Mouse (Mus musculus) MEL (cell line): ENCODE measurements around the gene B9d1. TPM values are rescaled to one million over a fixed set of nuclear protein-coding genes. Genes with fewer than 3 reads are reported as not detected.

Source experiments
- DNase-seq: peaks from one replicate; pipeline ENCODE4 v3.0.0; 2011; ENCODE audit warnings: low read depth, low spot score
- H3K27ac ChIP-seq: 2 replicates; pipeline ENCODE4 v1.5.1; 2012; ENCODE audit warnings: low read depth, mild to moderate bottlenecking, control low read depth, low read length, moderate library complexity; ENCODE audit not compliant: control insufficient read depth
- H3K27me3 ChIP-seq, 2 experiments: fragments of 150-350 bp in 1 of 2; sonication (generic) in 1 of 2; 2 replicates each; pipeline ENCODE4 v1.6.1; 2012; ENCODE audit warnings: low read length in 2 of 2, mild to moderate bottlenecking in 2 of 2, improper control_type of control experiment in 1 of 2, moderate library complexity in 1 of 2; ENCODE audit not compliant: insufficient read depth in 2 of 2, control insufficient read depth in 1 of 2
- H3K36me3 ChIP-seq, 2 experiments: 2 replicates each; pipeline ENCODE4 v1.6.1; 2012 to 2014; ENCODE audit warnings: low read length in 2 of 2, improper control_type of control experiment in 1 of 2, inconsistent platforms in 1 of 2, mild to moderate bottlenecking in 1 of 2; ENCODE audit not compliant: insufficient read depth in 2 of 2, control insufficient read depth in 1 of 2
- H3K4me1 ChIP-seq, 2 experiments: fragments of 150-350 bp in 1 of 2; sonication (generic) in 1 of 2; 2 replicates each; pipeline ENCODE4 v1.6.1; 2012; ENCODE audit warnings: low read length in 2 of 2, improper control_type of control experiment in 1 of 2, mild to moderate bottlenecking in 1 of 2; ENCODE audit not compliant: insufficient read depth in 2 of 2, control insufficient read depth in 1 of 2
- H3K4me3 ChIP-seq, 2 experiments: fragments of 150-350 bp in 1 of 2; sonication (generic) in 1 of 2; 2 replicates each; pipeline ENCODE4 v1.5.1; 2012; ENCODE audit warnings: low read depth in 2 of 2, low read length in 2 of 2, mild to moderate bottlenecking in 2 of 2, moderate library complexity in 2 of 2, control low read depth in 1 of 2, improper control_type of control experiment in 1 of 2; ENCODE audit not compliant: control insufficient read depth in 1 of 2, insufficient read depth in 1 of 2
- H3K79me2 ChIP-seq: 2 replicates; pipeline ENCODE4 v1.6.1; 2012; ENCODE audit warnings: mild to moderate bottlenecking, low read length, moderate library complexity; ENCODE audit not compliant: control insufficient read depth, poor library complexity, insufficient read depth
- H3K9ac ChIP-seq: 2 replicates; pipeline ENCODE4 v1.6.1; 2012; ENCODE audit warnings: low read depth, mild to moderate bottlenecking, control low read depth, low read length, moderate library complexity; ENCODE audit not compliant: control insufficient read depth, poor library complexity, severe bottlenecking
- H3K9me3 ChIP-seq: fragments of 150-350 bp; sonication (generic); replicated peaks from 2 replicates; pipeline ENCODE4 v1.6.1; 2012; ENCODE audit warnings: mild to moderate bottlenecking, low read length, improper control_type of control experiment, moderate library complexity; ENCODE audit not compliant: insufficient read depth
- CHD1 ChIP-seq: IDR thresholded peaks from 2 replicates; pipeline ENCODE4 v1.6.1; 2012; ENCODE audit warnings: low read depth, mild to moderate bottlenecking, inconsistent platforms, low read length, improper control_type of control experiment
- CHD2 ChIP-seq: IDR thresholded peaks from 2 replicates; pipeline ENCODE4 v1.6.1; 2011; ENCODE audit warnings: low read length, improper control_type of control experiment
- CTCF ChIP-seq, 3 experiments: IDR thresholded peaks in 2 of 3; conservative IDR thresholded peaks in 1 of 3; 2 replicates each; pipeline ENCODE4 v1.5.1; 2011 to 2012; ENCODE audit warnings: low read length in 3 of 3, low read depth in 2 of 3, mild to moderate bottlenecking in 2 of 3, improper control_type of control experiment in 1 of 3, inconsistent platforms in 1 of 3, mixed read lengths in 1 of 3, moderate library complexity in 1 of 3; ENCODE audit not compliant: control insufficient read depth in 1 of 3, insufficient read depth in 1 of 3, poor library complexity in 1 of 3, severe bottlenecking in 1 of 3
- E2F4 ChIP-seq: IDR thresholded peaks from 2 replicates; pipeline ENCODE4 v1.6.1; 2011; ENCODE audit warnings: low read depth, low read length, improper control_type of control experiment, borderline replicate concordance
- ETS1 ChIP-seq: IDR thresholded peaks from 2 replicates; pipeline ENCODE4 v1.6.1; 2012; ENCODE audit warnings: low read depth, mild to moderate bottlenecking, inconsistent platforms, low read length, improper control_type of control experiment, moderate library complexity
- MAZ ChIP-seq: IDR thresholded peaks from 2 replicates; pipeline ENCODE4 v1.6.1; 2012; ENCODE audit warnings: low read depth, mild to moderate bottlenecking, inconsistent platforms, low read length, improper control_type of control experiment
- MEF2A ChIP-seq: IDR thresholded peaks from 2 replicates; pipeline ENCODE4 v1.6.1; 2014; ENCODE audit warnings: low read depth, mild to moderate bottlenecking, inconsistent platforms, low read length, improper control_type of control experiment; ENCODE audit not compliant: poor library complexity, insufficient replicate concordance, severe bottlenecking; ENCODE audit errors: extremely low read depth
- MXI1 ChIP-seq: IDR thresholded peaks from 2 replicates; pipeline ENCODE4 v1.6.1; 2011; ENCODE audit warnings: mild to moderate bottlenecking, low read depth, low read length, improper control_type of control experiment
- MYC ChIP-seq: IDR thresholded peaks from 2 replicates; pipeline ENCODE4 v1.6.1; 2011; ENCODE audit warnings: low read depth, mild to moderate bottlenecking, low read length, improper control_type of control experiment, moderate library complexity
- NRF1 ChIP-seq: IDR thresholded peaks from 2 replicates; pipeline ENCODE4 v1.6.1; 2014; ENCODE audit warnings: low read depth, mild to moderate bottlenecking, inconsistent platforms, low read length, improper control_type of control experiment, moderate library complexity; ENCODE audit not compliant: poor library complexity, insufficient read depth, severe bottlenecking
- POLR2A ChIP-seq, 2 experiments: IDR thresholded peaks; 2 replicates each; pipeline ENCODE4 v1.6.1; 2011 to 2012; ENCODE audit warnings: low read length in 2 of 2, mild to moderate bottlenecking in 2 of 2, control low read depth in 1 of 2, improper control_type of control experiment in 1 of 2, low read depth in 1 of 2, moderate library complexity in 1 of 2; ENCODE audit not compliant: control insufficient read depth in 1 of 2, insufficient read depth in 1 of 2, poor library complexity in 1 of 2
- RCOR1 ChIP-seq: IDR thresholded peaks from 2 replicates; pipeline ENCODE4 v1.6.1; 2012; ENCODE audit warnings: low read depth, mild to moderate bottlenecking, inconsistent platforms, low read length, improper control_type of control experiment
- TBP ChIP-seq: IDR thresholded peaks from 2 replicates; pipeline ENCODE4 v1.8.0; 2011; ENCODE audit warnings: low read depth, low read length, improper control_type of control experiment
- TCF12 ChIP-seq: IDR thresholded peaks from 2 replicates; pipeline ENCODE4 v1.6.1; 2014; ENCODE audit warnings: low read depth, mild to moderate bottlenecking, inconsistent platforms, low read length, improper control_type of control experiment, moderate library complexity
- UBTF ChIP-seq: IDR thresholded peaks from 2 replicates; pipeline ENCODE4 v1.6.1; 2012; ENCODE audit warnings: low read depth, mild to moderate bottlenecking, inconsistent platforms, low read length, improper control_type of control experiment, moderate library complexity, borderline replicate concordance; ENCODE audit not compliant: insufficient read depth
- USF1 ChIP-seq: IDR thresholded peaks from 2 replicates; pipeline ENCODE4 v1.6.1; 2014; ENCODE audit warnings: low read depth, mild to moderate bottlenecking, inconsistent platforms, low read length, improper control_type of control experiment, moderate library complexity
- USF2 ChIP-seq, 2 experiments: IDR thresholded peaks; 2 replicates each; pipeline ENCODE4 v1.6.1; 2011 to 2012; ENCODE audit warnings: improper control_type of control experiment in 2 of 2, low read length in 2 of 2, borderline replicate concordance in 1 of 2, inconsistent platforms in 1 of 2, low read depth in 1 of 2, mild to moderate bottlenecking in 1 of 2; ENCODE audit not compliant: insufficient read depth in 1 of 2
- ZC3H11A ChIP-seq: IDR thresholded peaks from 2 replicates; pipeline ENCODE4 v1.6.1; 2012; ENCODE audit warnings: low read depth, mild to moderate bottlenecking, inconsistent platforms, low read length, improper control_type of control experiment
- ZMIZ1 ChIP-seq: IDR thresholded peaks from 2 replicates; pipeline ENCODE4 v1.6.1; 2012; ENCODE audit warnings: low read depth, mild to moderate bottlenecking, inconsistent platforms, low read length, improper control_type of control experiment, moderate library complexity
- polyA plus RNA-seq, 2 experiments: library from polyadenylated mRNA; stranded (reverse) in 1 of 2; unstranded in 1 of 2; fragments of >175 nt in 1 of 2; fragments of >200 nt in 1 of 2; gene quantifications; 2 replicates each; pipeline versions ENCODE4 v1.2.1 to v1.2.4; 2012; ENCODE audit warnings: low replicate concordance in 2 of 2, low read depth in 1 of 2; ENCODE audit not compliant: insufficient read length in 2 of 2, insufficient read depth in 1 of 2, missing spikeins in 1 of 2
- total RNA-seq: library from RNA; depleted of rRNA; stranded (reverse); fragments of 300-350 nt; gene quantifications from 2 replicates; pipeline ENCODE4 v1.2.3, GENCODE M21; 2012

Gene B9d1
- total and polyA plus RNA-seq, 3 experiments, result 22.5 to 27.2 TPM; not detected in 1

GRCm38 (mm10) chr11:61519484-61520107 is 14.7 kb downstream of the B9d1 start:
- TF ChIP-seq NRF1 (no peak), USF1 (no peak), TBP (no peak), MAZ (no peak), UBTF (no peak), MYC (no peak), E2F4 (no peak), TCF12 (no peak), MEF2A (no peak), RCOR1 (no peak), POLR2A (IDR thresholded peaks at IDR 0.05; ENCODE audit: control insufficient read depth in 1 of 2, insufficient read depth in 1 of 2, low read depth in 1 of 2, low read length in 2 of 2, poor library complexity in 1 of 2) (no peak), ZMIZ1 (no peak), USF2 (IDR thresholded peaks at IDR 0.05; ENCODE audit: borderline replicate concordance in 1 of 2, insufficient read depth in 1 of 2, low read depth in 1 of 2, low read length in 2 of 2) (no peak), ETS1 (no peak), MXI1 (no peak), CTCF (IDR thresholded peaks at IDR 0.05 in 2 of 3, conservative IDR thresholded peaks at IDR 0.05 in 1 of 3; ENCODE audit: control insufficient read depth in 1 of 3, insufficient read depth in 1 of 3, low read depth in 2 of 3, low read length in 3 of 3, poor library complexity in 1 of 3, severe bottlenecking in 1 of 3) (no peak), ZC3H11A (no peak), CHD2 (no peak)
- no peaks in the 10 kb centered on the region for H3K4me1 ChIP-seq
- no peaks in the 10 kb centered on the region for H3K79me2 ChIP-seq
- no peaks in the 10 kb centered on the region for H3K9me3 ChIP-seq
- no peak overlapping the region for H3K27ac ChIP-seq
- no peak for DNase-seq
- H3K36me3 ChIP-seq, result no peaks in the 10 kb centered on the region
- H3K9ac ChIP-seq, result no peak overlapping the region
- H3K27me3 ChIP-seq, result no peaks in the 10 kb centered on the region
- no peak overlapping the region for H3K4me3 ChIP-seq

GRCm38 (mm10) chr11:61526872-61527271 is 21.9 kb downstream of the B9d1 start:
- Histone ChIP-seq H3K9ac (no peak overlapping the region), H3K79me2 (no peaks in the 10 kb centered on the region), H3K4me1 (no peaks in the 10 kb centered on the region), H3K4me3 (no peak overlapping the region), H3K9me3 (no peaks in the 10 kb centered on the region), H3K27ac (no peak overlapping the region), H3K27me3 (no peaks in the 10 kb centered on the region), H3K36me3 (no peaks in the 10 kb centered on the region)
- TF ChIP-seq MXI1 (no peak), CHD1 (no peak)
- DNase-seq, result no peak
